Mouse (Mus musculus) frontal cortex, postnatal 36 days (tissue): ENCODE results near the gene Frmd4a.
"Not testable (repeated sequence)": the region's sequence is repeated elsewhere in the genome, so short reads cannot be mapped to it uniquely, and the experiment has no call there.

Experiments
- DNase-seq, 2 experiments: peaks; one replicate each; pipeline ENCODE4 v3.0.0; 2022; ENCODE audit warnings: low spot score in 2 of 2

The Frmd4a gene

DNA sequence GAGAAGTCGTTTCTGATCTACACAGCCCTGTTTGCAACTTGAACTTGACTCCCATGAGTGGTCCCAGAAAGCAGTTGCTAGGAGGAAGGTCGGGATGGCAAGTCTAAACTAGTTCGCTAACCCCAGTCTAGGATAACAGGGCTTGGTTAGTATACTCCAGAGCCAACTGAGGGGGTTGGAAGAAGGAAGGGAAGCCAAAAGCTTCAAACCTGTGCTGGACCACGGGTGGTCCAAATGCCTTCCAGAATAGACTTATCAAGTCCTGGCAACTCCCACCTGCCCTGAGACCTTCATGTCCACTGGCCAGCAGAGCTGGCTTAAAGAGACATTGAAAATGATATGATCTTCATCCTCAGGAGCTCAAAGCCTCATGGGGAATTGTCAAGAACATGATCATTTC, 318.4 kb downstream of the Frmd4a start:
- no peak for DNase-seq

- DNase-seq, result not testable (repeated sequence)
Observed at GRCm38 (mm10) chr2:4338290-4338689, 320.8 kb downstream of the Frmd4a start.

GRCm38 (mm10) chr2:4339128-4339527, 321.6 kb downstream of the Frmd4a start:
- DNase-seq, result no peak

- DNase-seq, result no peak
Observed at GRCm38 (mm10) chr2:4339530-4340218, 322.2 kb downstream of the Frmd4a start.

- no peak for DNase-seq
Observed at GRCm38 (mm10) chr2:4340378-4340777, 322.9 kb downstream of the Frmd4a start.

- no peak for DNase-seq
Observed at GRCm38 (mm10) chr2:4341141-4341540, 323.6 kb downstream of the Frmd4a start.

GRCm38 (mm10) chr2:4342005-4342404, 324.5 kb downstream of the Frmd4a start:
- DNase-seq, result no peak

GRCm38 (mm10) chr2:4344411-4344810, 326.9 kb downstream of the Frmd4a start:
- no peak for DNase-seq

GRCm38 (mm10) chr2:4346232-4346631, 328.7 kb downstream of the Frmd4a start:
- no peak for DNase-seq

GRCm38 (mm10) chr2:4346953-4347352, 329.4 kb downstream of the Frmd4a start:
- DNase-seq, result no peak

DNA sequence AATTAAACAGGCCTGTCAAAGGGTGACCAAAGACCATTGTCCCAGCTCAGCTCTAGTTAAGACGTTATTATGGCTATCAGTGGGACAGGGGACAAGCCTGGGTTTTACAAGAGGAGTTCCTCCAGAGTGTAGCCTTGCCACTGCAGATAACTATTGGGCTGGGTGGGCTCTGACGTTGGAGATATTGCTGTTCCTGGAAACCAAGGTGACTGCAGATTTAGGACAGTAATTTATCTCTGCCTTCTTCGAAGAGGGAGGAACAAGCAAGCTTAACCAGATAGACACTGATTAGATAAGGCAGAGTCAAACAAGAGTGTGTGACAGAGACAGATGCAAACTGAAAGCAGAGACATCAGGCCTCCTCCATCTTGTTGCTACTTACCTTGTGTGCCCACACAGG, 330.3 kb downstream of the Frmd4a start:
- no peak for DNase-seq

- DNase-seq, result no peak
Observed at GRCm38 (mm10) chr2:4348509-4348908, 331.0 kb downstream of the Frmd4a start.

- DNase-seq, result no peak
Observed at GRCm38 (mm10) chr2:4356812-4357384, 339.4 kb downstream of the Frmd4a start.

DNA sequence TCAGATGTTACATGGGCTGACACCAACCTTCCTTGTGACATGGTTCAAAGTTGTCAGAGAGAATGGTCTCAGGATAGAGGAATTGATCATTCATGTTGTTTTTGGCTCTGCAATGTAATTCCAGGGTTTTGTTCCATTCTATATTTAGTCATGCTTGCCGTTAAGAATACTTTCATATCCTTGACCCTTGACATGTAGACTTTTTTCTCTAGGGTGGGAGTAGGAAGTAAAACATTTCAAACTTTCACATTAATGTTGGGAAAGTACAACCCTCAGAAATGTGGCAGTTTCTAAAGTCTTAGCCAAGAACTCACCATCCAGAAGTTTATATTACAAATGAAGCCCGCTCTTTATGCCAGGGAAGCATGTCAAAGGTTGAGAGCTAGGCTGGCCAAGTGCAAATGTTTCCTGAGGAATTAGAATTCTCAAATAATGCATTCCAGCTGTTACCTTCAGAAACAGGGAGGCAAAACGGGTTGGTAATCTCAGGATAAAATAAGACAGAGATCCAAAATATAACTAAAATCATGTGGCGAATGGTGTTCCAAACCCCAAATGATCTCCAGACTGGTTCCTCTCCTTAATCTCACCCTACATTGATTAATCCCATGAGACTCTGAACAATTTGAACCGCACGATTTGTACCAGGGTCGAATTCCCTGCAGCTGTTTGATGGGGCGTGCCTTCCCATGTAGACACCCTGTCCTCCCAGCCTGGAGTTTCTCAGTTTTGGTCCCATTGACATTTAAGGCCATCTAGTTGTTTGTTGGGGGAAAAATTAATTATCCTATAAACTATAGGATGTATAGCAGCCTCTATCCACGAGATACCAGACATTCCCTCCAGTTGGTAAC, 344.7 kb downstream of the Frmd4a start:
- DNase-seq, result no peak

DNA sequence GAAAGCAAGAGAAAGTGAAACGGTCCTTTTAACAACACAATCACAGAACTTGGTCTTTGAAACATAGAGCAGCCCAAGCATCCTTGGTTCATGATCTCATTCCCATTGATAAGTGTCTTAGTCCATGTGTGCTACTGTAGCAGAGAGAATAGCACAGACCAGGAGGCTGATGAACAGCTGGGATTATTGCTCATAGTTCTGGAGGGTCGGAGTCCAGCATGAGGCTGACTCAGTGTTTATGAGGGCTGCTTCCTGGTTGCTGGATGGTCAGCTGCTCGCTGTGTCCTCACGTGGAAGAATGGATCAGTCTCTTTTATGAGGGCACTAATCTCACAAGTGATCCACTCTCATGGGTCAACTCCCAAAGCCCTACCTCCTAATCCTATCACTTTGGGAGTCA, 347.4 kb downstream of the Frmd4a start:
- no peak for DNase-seq

GRCm38 (mm10) chr2:4368544-4368943, 351.0 kb downstream of the Frmd4a start:
- DNase-seq, result peak in 1 of 2 experiments; percentile 41

- no peak for DNase-seq
Observed at GRCm38 (mm10) chr2:4370499-4370898, 353.0 kb downstream of the Frmd4a start.

DNA sequence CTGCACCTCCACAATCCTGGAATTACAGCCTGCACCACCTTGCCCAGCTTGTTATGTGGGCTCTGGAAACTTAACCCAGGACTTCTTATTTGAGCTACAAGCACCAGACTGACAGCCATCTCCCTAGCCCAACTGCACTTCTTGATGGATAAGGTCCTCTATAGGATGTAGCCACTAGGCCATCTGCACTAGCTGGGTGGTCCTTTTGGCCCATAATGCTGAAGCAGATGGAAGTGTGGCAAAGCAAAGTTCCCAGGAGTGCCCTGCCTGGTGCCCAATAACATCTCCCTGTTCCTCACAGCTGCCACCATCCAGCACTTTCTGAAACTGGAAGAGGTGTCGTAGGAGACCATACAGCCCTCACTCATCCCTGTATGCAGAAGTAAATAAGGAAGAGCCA, 353.8 kb downstream of the Frmd4a start:
- no peak for DNase-seq

GRCm38 (mm10) chr2:4378844-4379243, 361.3 kb downstream of the Frmd4a start:
- no peak for DNase-seq

DNA sequence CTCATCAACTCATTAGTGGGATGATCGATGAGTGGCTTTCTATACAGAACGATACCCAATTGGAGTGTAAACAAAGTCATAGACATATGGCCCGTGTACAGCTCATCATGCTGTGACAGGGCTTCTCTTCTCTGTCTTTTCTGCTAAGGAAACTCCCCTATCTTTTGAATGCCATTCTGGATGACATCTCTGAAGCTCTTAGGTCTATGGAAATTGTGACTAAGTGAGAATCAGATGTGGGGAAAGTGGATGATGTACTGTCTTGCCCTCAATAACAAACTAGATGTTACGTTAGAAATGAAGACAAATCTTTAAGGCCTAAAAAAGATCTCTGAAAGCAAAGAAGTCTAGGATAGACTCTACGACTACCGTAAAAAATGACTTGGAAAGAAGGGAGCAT, 362.9 kb downstream of the Frmd4a start:
- no peak for DNase-seq

DNA sequence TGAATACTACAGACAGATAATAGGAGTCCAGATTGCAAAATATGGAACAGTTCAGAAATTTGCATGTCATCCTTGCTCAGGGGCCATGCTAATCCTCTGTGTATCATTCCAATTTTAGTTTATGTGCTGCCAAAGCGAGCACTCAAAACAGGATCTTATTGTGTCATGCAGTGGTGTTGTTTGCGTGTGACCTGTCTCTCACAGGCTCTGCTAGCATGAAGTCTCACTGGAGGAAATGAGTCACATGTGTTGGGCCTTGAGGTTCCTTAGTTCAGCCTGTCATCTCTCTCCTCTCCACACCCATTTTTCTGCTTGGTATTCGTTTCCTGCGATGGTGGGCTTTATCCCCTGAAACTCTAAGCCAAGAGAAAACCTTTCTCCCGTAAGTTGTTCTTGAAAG, 363.4 kb downstream of the Frmd4a start:
- DNase-seq, result no peak

- no peak for DNase-seq
Observed at GRCm38 (mm10) chr2:4386468-4386867, 369.0 kb downstream of the Frmd4a start.

DNA sequence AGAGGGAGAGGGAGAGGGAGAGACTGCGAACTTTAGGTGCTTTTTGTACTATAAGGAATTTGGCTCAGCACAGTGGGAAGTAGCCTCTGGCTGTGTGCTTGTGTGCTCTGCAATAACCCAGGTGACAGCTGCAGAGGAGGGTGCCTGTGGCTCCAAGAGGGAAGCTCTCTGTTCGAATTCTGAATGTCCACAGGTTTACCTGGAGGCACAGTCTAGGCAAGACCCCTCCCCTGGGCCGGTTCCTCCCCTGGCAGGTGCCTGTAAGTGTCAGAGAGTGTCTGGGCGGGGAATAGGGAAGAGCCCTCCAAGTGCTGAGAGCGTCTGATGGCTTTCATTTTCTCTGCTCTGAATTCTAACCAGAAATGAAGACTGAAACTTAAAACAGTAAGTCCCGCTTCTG, 371.8 kb downstream of the Frmd4a start:
- no peak for DNase-seq
